Mouse (Mus musculus) liver, embryonic 14.5 days (tissue): ENCODE measurements around the gene Gsn. TPM values are rescaled to one million over a fixed set of nuclear protein-coding genes. Genes with fewer than 3 reads are reported as not detected.

Source experiments
- ATAC-seq: fragments of 200-750 bp; cut with Nextera tagmentation; 2 replicates; pipeline ENCODE4 v1.8.0; 2017; ENCODE audit warnings: moderate number of reproducible peaks, mild to moderate bottlenecking, moderate library complexity; ENCODE audit not compliant: insufficient read depth
- DNase-seq, 3 experiments: peaks; one replicate each; pipeline ENCODE4 v3.0.0-alpha.2; 2012 to 2013; ENCODE audit warnings: low read depth in 3 of 3, low spot score in 3 of 3
- H3K27ac ChIP-seq: fragments of 300-500 bp; sonication (generic); 2 replicates; pipeline ENCODE4 v1.5.1; 2014; ENCODE audit warnings: moderate library complexity, mild to moderate bottlenecking, control low read depth, inconsistent platforms
- H3K27me3 ChIP-seq: fragments of 300-500 bp; sonication (generic); 2 replicates; pipeline ENCODE4 v1.6.1; 2014; ENCODE audit warnings: mild to moderate bottlenecking, low read length, moderate library complexity; ENCODE audit not compliant: control insufficient read depth, insufficient read depth
- H3K36me3 ChIP-seq: fragments of 300-500 bp; sonication (generic); replicated peaks from 2 replicates; pipeline ENCODE4 v1.6.1; 2014; ENCODE audit warnings: low read depth; ENCODE audit not compliant: control insufficient read depth, insufficient read depth
- H3K4me1 ChIP-seq, 2 experiments: fragments of 200-500 bp in 1 of 2; fragments of 300-500 bp in 1 of 2; sonication (generic) in 1 of 2; replicated peaks; 2 replicates each; pipeline ENCODE4 v1.6.1; 2012 to 2014; ENCODE audit warnings: antibody characterized with exemption in 1 of 2, inconsistent platforms in 1 of 2, low read length in 1 of 2; ENCODE audit not compliant: control insufficient read depth in 2 of 2, insufficient read depth in 2 of 2
- H3K4me2 ChIP-seq: fragments of 300-500 bp; sonication (generic); 2 replicates; pipeline ENCODE4 v1.6.1; 2014; ENCODE audit warnings: low read depth, mild to moderate bottlenecking, control low read depth, moderate library complexity
- H3K4me3 ChIP-seq, 2 experiments: fragments of 200-500 bp in 1 of 2; fragments of 300-500 bp in 1 of 2; sonication (generic) in 1 of 2; 2 replicates each; pipeline ENCODE4 v1.5.1; 2012 to 2014; ENCODE audit warnings: low read depth in 2 of 2, low read length in 2 of 2, mild to moderate bottlenecking in 2 of 2, control low read depth in 1 of 2, inconsistent platforms in 1 of 2, moderate library complexity in 1 of 2; ENCODE audit not compliant: insufficient read depth in 1 of 2
- H3K9ac ChIP-seq: fragments of 300-500 bp; sonication (generic); replicated peaks from 2 replicates; pipeline ENCODE4 v1.6.1; 2014; ENCODE audit warnings: mild to moderate bottlenecking, control low read depth, moderate library complexity
- H3K9me3 ChIP-seq: fragments of 300-500 bp; sonication (generic); 2 replicates; pipeline ENCODE4 v1.6.1; 2016; ENCODE audit warnings: low read length, mixed read lengths; ENCODE audit not compliant: control insufficient read depth
- CTCF ChIP-seq: IDR thresholded peaks from 2 replicates; pipeline ENCODE4 v1.5.1; 2016; ENCODE audit warnings: antibody characterized with exemption, low read depth, control low read depth
- EP300 ChIP-seq: IDR thresholded peaks from 2 replicates; pipeline ENCODE4 v1.6.1; 2016; ENCODE audit warnings: antibody characterized with exemption, low read depth
- WGBS: fragments of 180-500 bp; shearing (Covaris S2); extraction: QIAGEN DNeasy Blood & Tissue Kit; methylation state at CpG from one replicate; pipeline ENCODE4 v1.1.7; 2014; ENCODE audit not compliant: insufficient replicate concordance; 5-methylcytosine and 5-hydroxymethylcytosine counted together
- polyA plus RNA-seq, 2 experiments: library from polyadenylated mRNA; depleted of rRNA in 1 of 2; stranded (reverse) in 1 of 2; unstranded in 1 of 2; fragments of >200 nt; fragmentation: Nextera tagmentation in 1 of 2; extraction: Ambion mirVana in 1 of 2; gene quantifications; 2 replicates each; pipeline versions ENCODE4 v1.2.1 to v1.2.3; 2012 to 2014

Gene Gsn
- polyA plus RNA-seq, 2 experiments, result 81.0 to 83.0 TPM

GRCm38 (mm10) chr2:35211681-35212080, 44.5 kb upstream of the Gsn start:
- H3K4me2 ChIP-seq, result no peak overlapping the region
- no peak overlapping the region for H3K27ac ChIP-seq

DNA sequence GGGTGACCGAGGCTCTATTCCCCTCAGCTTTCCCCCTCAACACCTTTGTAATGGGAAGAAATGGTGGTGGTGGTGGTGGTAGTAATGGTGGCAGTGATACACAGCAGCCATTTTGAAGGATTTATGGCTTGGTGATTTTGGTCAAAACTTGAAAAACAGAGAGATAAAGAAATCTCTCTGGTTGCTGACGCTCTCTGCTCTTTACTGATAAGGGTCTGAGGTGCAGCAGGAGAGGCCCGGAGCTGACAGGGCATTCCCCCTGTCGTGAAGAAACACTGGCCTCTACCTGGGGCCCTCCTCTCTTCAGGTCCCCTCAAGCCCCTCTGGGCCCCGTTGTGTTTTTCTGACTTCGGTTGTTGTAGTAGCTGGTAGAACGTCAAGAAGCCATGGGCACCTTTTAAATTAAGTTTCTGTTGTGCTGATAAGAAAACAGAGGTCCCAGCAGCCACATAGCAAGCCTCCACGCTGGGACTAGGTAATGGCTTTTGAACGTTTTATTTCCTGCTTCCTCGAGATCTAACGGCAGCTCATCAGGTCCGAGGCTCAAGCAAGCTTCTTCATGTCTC, 42.8 kb upstream of the Gsn start:
- Histone ChIP-seq H3K4me2 (peak overlapping the region; percentile 8; the same call in 1 of the 2 replicates), H3K9me3 (no peaks in the 10 kb centered on the region), H3K27me3 (no peaks in the 10 kb centered on the region), H3K36me3 (no peaks in the 10 kb centered on the region), H3K9ac (no peak overlapping the region), H3K27ac (no peak overlapping the region), H3K4me1 (peaks cover 7 to 14% of the 10 kb centered on the region in 2 experiments), H3K4me3 (no peak overlapping the region)
- DNase-seq, result peak in 1 of 3 experiments; percentile 20
- WGBS, result 13% methylated on average over 12 of the region's 12 CpGs
- no peak for TF ChIP-seq CTCF
- TF ChIP-seq EP300, result peak; percentile 53; the same call in 1 of the 2 replicates
- peak; percentile 52; the same call in 1 of the 2 replicates for ATAC-seq

More at GRCm38 (mm10) chr2:35211681-35212080, 44.5 kb upstream of the Gsn start:
- no peak for ATAC-seq
- DNase-seq, result no peak
- Histone ChIP-seq H3K4me1 (peaks cover 7 to 14% of the 10 kb centered on the region in 2 experiments), H3K9ac (no peak overlapping the region), H3K4me3 (no peak overlapping the region), H3K27me3 (no peaks in the 10 kb centered on the region), H3K9me3 (no peaks in the 10 kb centered on the region), H3K36me3 (no peaks in the 10 kb centered on the region)
- WGBS, result 58% methylated on average over 3 of the region's 3 CpGs
- TF ChIP-seq EP300, result no peak
- no peak for TF ChIP-seq CTCF

GRCm38 (mm10) chr2:35214881-35215358, 41.3 kb upstream of the Gsn start:
- Histone ChIP-seq H3K27ac (no peak overlapping the region), H3K4me2 (no peak overlapping the region), H3K36me3 (no peaks in the 10 kb centered on the region), H3K9me3 (no peaks in the 10 kb centered on the region), H3K9ac (no peak overlapping the region), H3K4me1 (peaks cover 7 to 14% of the 10 kb centered on the region in 2 experiments), H3K4me3 (no peak overlapping the region), H3K27me3 (no peaks in the 10 kb centered on the region)
- WGBS, result 11% methylated on average over 12 of the region's 12 CpGs
- ATAC-seq (peak; percentile 33; the same call in 1 of the 2 replicates), DNase-seq (peak in 1 of 3 experiments; percentile 43)
- TF ChIP-seq EP300, result no peak
- peak; percentile 94 for TF ChIP-seq CTCF

DNA sequence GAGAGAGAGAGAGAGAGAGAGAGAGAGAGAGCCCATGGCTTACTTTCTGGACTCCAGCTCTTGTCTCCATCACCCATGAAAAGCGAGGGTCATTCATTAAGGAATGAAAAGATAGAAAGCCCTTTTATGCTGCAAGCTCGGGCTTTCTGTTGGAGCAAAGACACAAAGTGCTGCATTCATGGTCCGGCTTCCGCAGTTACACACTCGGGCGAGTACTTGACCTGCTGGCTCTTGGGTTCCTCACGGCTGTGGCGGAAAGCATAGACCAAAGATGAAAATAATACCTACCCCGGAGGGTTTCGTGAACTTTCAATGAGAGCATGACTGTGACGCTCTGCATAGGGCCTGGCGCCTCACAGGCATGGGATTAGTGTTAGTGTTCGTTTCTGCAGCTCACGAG, 40.8 kb upstream of the Gsn start:
- Histone ChIP-seq H3K4me3 (no peak overlapping the region), H3K27me3 (no peaks in the 10 kb centered on the region), H3K27ac (no peak overlapping the region), H3K4me1 (peaks cover 7 to 14% of the 10 kb centered on the region in 2 experiments), H3K9me3 (no peaks in the 10 kb centered on the region), H3K36me3 (no peaks in the 10 kb centered on the region), H3K4me2 (no peak overlapping the region), H3K9ac (no peak overlapping the region)
- TF ChIP-seq EP300 (no peak), CTCF (no peak)
- ATAC-seq (no peak), DNase-seq (no peak)
- 76% methylated on average over 14 of the region's 14 CpGs for WGBS

DNA sequence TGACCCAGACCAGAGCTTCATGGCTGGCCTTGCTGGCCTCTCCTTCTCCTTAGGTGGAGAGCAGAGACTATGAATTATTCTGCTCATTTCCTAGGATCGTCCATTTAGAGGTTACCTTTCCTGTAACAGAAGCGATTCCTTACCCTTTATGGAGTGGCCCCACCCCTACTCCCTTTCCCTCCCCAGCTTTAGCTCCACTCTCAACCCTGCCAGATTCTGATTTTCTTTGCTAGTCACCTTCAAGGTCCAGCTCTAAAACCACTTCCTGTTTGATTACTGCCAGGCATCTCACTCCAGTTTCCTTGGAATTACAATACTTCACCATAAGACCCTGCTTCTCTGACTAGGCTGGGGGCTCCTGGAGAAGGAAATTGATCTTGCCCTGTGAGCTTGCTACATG, 39.5 kb upstream of the Gsn start:
- DNase-seq (no peak), ATAC-seq (no peak)
- TF ChIP-seq CTCF, result no peak
- TF ChIP-seq EP300, result no peak
- H3K27ac ChIP-seq, result no peak overlapping the region
- no peak overlapping the region for H3K4me2 ChIP-seq
- H3K4me1 ChIP-seq, result peaks cover 7 to 14% of the 10 kb centered on the region in 2 experiments
- H3K36me3 ChIP-seq, result no peaks in the 10 kb centered on the region
- H3K27me3 ChIP-seq, result no peaks in the 10 kb centered on the region
- 56% methylated on average over 2 of the region's 2 CpGs for WGBS
- H3K9me3 ChIP-seq, result no peaks in the 10 kb centered on the region
- no peak overlapping the region for H3K4me3 ChIP-seq
- no peak overlapping the region for H3K9ac ChIP-seq
